ENCODE assay signal across 17 mouse cellular contexts in the genomic region with DNA sequence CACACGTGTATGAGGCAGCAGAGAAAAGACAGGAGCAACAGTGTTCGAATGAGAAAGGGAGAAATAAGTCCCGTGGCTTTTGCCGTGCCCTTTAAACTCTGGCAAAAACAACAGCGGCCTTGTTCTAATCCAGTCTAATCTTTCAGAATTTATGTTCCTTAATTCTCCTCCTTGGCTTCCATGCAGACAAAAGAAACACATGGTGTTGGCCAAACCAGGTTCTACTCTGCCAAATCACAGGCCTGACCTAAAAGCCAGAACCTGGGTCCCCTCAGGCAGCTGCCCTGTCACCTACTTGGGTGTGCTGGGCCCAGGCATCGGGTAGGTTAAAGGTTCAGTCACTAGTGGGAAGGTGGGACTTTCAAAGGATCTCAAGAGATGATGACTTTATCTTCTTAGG.
"Had no signal": no experiment of that assay in that cellular context is flagged by ENCODE, and none has a peak within 500 bp of the region (broad histone marks: within the 10 kb centered on the region; RNA-seq: fewer than 3 reads in every experiment).

No protein-coding gene starts in this region.

- H3K27ac ChIP-seq: midbrain, embryonic 10.5 days; midbrain, embryonic 12.5 days; neural tube, embryonic 13.5 days; neural tube, embryonic 15.5 days; stomach, embryonic 15.5 days; stomach, postnatal 0 days had no signal

- H3K36me3 ChIP-seq: midbrain, embryonic 10.5 days; midbrain, embryonic 12.5 days; neural tube, embryonic 13.5 days; neural tube, embryonic 15.5 days; stomach, embryonic 15.5 days had no signal

- H3K27me3 ChIP-seq: neural tube, embryonic 15.5 days; stomach, embryonic 15.5 days had no signal

- H3K9me3 ChIP-seq: midbrain, embryonic 10.5 days; midbrain, embryonic 12.5 days; neural tube, embryonic 13.5 days; neural tube, embryonic 15.5 days; stomach, embryonic 15.5 days had no signal

- H3K4me3 ChIP-seq: midbrain, embryonic 10.5 days; midbrain, embryonic 12.5 days; myocyte; neural tube, embryonic 13.5 days; neural tube, embryonic 15.5 days; stomach, embryonic 15.5 days had no signal

- ATAC-seq: midbrain, embryonic 16.5 days had no signal

- H3K4me2 ChIP-seq: lung, embryonic 14.5 days; midbrain, embryonic 12.5 days; neural tube, embryonic 13.5 days; neural tube, embryonic 15.5 days; stomach, embryonic 15.5 days had no signal

- DNase-seq: lung, adult 18-20 months; lung, embryonic 14.5 days; lung, postnatal 10 days; lung, postnatal 4 days; midbrain, embryonic 14.5 days; right cerebral cortex, postnatal 14 days; thymus, adult 2 months; thymus, postnatal 25 days; thymus, postnatal 4 days had no signal

- H3K9ac ChIP-seq: lung, embryonic 14.5 days; midbrain, embryonic 12.5 days; neural tube, embryonic 13.5 days; neural tube, embryonic 15.5 days; stomach, embryonic 15.5 days had no signal
